Mouse (Mus musculus) spleen, postnatal 4 days (tissue): ENCODE data around the gene Sigirr.
A peak's percentile ranks its signal among the peaks of the same experiment; 100 is the strongest.

ENCODE experiments used
- DNase-seq, 2 experiments: peaks; one replicate each; pipeline ENCODE4 v3.0.0; 2022; ENCODE audit warnings: low spot score in 2 of 2

Gene Sigirr

DNA sequence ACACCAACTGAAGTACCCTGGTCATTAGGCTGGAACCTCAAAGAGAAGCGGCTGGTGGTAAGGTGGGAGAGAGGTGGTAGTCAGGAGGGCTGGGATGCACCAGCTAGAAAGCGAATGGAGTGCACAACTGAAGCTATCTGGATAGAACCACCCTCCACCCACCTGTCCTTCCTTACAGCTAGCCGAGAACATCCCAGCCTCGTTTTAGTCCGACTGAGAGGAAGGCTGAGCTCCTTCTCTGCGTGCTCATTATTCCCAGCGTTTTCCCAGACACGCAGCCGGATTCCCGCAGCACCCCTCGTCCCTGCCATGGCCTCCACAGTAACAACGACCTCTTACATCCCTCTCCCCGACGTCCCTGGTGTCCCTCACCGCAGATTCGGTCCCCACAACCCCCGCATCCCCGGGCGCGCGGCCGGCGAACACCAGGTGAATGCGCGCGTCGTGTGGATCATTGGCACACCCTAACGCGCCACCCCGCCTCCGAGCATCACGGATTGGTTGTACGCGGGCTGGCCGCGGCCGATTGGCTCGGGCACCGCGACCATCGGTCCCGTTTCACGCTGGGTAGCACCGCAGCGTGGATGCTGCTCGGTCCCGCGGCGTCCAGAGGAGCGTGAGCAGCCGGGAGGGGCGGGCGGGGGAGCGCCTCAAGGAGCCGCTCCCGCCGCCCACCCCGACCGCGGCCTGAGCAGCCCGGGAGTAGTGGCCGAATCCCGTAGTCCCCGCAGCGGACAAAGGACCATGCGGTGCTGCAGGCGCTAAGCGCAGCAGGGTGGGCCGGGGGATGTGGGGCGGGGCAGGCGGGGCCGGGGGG is 39.7 kb downstream of the Sigirr start, which contains the start of gene B4galnt4:
Gene B4galnt4, plus strand, starts transcription at position 679 of the 817 bp plus-strand sequence.
- DNase-seq, result peak in 1 of 2 experiments; percentile 46

DNA sequence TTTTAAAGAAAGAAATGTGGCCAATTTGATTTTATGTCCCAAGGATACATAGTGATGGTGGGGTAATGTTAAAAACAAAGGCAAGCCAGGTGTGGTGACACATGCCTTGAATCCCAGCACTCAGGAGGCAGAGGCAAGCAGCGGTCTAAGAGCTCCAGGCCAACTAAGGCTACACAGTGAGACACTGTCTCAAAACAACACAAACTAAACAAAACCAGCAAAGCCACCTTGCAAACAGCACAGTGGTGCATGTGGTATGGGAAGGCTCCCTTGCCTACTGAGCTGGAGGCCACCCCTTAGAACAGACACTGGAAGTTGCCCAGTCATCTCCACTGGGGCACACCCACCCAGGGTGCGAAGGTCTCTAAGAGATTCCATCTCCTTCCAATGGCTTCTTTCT is 40.4 kb downstream of the Sigirr start:
- DNase-seq, result no peak

DNA sequence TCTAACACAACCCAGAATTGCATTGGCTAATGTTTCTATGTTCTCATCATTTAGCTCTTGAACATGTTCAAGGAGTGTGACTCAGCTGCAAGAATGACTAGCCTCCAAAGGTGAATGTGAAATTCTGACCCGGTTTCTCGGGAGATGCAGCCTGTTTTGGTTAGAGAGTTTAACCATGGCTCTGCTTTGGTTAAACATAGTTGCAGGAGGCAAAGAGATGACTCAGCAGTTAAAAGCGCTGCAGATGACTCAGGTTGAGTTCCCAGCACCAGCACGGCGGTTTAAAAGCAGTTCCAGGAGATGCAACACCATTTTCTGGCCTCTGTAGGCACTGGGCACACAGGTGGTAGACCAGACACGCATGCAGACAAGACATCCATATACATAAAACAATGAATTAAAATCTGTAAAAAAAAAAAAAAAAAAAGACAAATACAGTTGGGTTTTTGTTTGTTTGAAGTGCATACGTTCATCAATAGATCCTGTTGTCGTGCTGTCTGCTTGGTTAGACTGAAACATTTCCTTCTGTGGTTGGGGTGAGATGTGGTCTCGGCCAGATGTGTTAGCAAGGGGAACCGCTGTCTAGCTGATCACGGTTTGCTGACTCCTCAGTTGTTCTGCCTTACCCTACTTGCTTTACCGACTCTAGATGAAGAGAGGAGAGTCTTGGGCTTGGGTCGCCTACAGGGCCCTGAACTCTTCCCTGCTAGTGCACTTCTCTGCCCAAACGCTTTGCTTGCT is 41.6 kb downstream of the Sigirr start:
- DNase-seq, result no peak

DNA sequence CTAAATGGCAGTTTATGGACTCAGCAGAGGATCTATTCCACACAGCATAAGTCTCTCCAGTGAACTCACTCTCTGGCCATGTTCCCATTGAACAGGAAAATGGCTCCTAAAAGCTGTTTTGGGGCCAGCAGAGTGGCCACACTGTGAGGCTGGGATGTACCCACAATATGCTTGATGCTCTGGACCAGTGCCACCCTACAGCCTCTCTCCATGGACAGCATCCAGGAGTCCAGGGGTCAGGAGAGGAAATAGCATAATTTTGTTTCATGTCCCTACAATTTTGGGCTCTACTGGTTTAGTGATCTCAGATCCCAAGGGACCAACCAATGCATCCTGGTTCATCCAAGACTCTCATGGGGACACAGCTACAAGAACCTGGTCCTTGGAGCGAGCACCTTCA is 42.8 kb downstream of the Sigirr start:
- no peak for DNase-seq

DNA sequence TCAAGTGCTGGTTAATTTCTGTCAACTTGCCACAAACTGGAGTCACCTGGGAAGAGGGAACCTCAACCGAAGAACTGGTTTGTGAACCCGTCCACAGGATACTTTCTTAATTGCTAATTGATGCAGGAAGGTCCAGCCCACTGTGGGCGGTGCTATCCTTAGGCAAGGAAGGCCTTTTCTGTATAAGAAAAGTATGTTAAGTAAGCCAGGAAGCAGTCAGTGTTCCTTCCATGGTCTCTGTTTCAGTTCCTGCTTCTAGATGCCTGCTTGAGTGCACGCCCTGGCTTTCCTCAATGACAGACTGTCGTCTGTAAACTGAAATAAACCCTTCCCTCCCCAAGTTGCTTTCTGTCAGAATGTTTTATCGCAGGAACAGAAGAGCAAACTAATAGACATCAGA is 43.4 kb downstream of the Sigirr start:
- DNase-seq, result no peak

DNA sequence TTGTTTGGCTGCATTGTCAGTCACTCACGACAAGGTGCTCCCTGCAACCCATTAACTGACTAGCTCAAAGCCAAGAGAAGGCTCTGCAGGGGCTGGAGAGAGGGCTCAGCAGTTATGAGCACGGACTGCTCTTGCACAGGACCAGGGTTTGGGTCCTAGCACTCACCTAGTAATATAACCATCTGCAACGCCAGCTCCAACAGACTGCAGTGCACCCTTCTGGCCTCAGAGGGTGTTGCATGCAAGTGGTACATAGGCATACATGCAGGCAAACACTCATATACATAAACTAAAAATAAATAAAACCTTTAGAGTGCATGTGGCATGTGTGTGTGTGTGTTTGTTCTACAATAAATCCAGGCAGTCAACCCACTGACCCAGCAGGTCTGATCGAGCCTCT is 44.6 kb downstream of the Sigirr start:
- no peak for DNase-seq

DNA sequence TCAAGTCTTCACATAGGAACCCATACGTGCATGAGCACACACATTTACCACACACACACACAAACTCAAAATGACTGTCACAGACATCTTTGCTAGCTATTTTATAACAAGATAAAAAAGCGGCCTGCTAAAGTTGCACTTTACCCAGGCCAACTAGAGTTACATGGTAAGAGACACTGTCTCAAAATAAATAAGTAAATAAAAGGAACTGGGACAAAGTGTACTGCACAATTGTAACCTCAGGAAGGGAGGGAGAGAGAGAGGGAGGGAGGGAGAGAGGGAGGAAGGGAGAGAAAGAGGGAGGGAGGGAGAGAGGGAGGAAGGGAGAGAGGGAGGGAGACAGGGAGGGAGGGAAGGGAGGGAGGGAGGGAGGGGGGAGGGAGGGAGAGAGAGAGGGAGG is 48.0 kb downstream of the Sigirr start:
- DNase-seq, result no peak

DNA sequence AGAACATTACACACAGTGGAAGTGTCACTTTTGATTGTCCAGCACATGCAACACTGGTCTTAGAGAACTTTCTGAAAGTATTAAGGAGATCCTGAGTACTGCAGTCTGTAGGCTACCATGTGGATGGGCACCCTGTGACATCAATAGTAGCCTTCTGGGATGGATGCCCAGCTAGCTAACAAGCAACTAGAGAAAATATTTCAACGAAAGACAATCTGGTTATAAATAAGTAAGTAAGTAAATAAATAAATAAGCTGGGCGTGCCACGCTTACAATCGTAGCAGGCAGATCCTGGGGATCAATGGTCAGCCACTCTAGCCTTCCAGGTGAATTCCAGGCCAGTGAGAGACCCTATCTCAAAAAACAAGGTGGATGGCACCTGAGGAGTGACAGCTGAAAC is 48.4 kb downstream of the Sigirr start:
- no peak for DNase-seq

DNA sequence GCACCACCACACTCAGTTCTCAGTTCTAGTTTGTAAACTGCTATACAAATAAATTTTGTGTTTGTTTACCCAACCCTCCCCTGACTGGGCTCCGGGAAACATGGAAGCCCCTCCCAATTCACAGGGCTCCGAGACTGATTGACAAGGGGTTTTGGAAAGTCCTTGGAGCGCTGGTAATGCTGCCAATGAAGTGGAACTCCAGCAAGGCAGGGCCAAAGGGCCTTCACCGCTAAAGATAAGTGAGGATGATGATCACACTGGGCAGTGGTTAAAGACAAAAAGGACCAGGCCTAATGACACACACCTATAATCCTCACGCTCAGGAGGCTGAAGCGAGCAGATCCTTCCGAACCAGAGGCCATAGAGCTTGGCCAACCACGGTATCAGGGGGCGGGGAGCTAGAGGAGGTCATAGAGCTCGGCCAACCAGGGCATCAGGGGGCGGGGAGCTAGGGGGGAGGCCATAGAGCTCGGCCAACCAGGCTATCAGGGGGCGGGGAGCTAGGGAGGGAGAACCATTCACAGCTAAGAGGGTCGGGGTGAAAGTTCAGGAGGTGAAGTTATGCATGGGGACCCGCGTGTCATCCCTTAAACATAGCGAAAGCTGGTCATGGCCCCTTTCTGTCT is 49.2 kb downstream of the Sigirr start:
- DNase-seq, result no peak

DNA sequence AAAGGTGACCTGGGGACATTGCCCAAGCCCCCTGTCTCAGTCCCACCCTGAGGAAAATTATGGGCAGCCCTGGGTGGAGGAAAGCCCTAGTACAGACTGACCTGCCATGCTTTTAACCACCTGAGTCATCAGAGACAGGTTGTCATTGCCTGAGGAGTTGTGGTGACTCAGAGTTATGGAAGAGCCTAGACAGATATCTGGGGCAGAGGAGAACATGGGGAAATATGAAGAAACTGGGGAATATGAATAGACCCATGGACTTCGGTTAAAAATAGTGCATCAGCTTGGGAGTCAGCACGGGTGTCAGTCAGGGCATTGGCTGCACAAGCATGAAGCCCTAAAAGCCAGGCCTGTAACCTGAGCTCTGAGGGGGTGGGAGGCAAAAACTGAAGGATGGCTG is 51.0 kb downstream of the Sigirr start:
- DNase-seq, result no peak

DNA sequence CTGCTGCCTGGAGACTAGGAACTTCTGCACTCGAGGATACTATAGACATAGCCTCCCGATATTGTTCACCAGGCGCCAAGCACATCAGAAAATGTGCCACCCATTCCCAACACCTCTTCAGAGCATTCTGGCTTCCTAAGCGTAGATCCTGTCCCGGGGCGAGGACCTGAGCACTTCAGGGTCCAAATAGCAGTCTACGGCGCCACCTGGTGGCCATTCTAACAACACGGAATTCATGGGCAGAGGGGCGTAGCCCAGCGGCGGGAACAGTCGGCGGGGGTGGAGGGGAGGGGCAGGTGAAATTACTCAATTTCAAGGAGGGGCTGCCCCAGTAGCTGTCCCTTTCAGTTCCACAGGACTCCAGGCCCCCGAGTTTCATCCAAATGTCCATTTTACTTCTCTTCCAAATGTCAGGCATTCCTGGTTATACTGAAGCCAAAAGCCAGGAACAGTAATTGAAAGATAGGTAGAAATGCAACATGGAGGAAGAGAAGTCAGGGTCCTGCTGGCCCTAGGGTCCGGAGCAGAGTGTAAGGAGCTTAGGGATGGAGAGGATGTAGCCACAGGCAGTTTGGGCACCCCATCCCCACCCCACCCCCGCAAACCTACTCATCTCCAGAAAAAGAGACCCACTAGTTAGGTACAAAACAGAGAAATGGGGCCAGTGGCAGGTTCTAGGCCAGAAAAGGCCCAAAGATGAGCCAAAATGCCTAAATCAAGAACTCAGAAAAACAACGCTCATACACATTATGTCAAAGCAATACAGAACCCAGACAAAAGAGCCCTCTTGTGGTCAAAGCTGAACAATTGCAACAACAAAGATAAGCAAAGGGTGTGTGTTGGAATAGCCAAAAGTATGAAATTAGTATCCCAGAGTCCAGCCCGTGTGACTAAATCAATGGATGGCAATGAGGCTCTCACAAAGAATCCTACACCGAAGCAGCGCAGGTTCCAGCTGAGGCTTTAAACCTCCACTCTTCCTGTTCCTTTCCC is 51.9 kb downstream of the Sigirr start:
- DNase-seq, result peak; percentile 88 to 96

DNA sequence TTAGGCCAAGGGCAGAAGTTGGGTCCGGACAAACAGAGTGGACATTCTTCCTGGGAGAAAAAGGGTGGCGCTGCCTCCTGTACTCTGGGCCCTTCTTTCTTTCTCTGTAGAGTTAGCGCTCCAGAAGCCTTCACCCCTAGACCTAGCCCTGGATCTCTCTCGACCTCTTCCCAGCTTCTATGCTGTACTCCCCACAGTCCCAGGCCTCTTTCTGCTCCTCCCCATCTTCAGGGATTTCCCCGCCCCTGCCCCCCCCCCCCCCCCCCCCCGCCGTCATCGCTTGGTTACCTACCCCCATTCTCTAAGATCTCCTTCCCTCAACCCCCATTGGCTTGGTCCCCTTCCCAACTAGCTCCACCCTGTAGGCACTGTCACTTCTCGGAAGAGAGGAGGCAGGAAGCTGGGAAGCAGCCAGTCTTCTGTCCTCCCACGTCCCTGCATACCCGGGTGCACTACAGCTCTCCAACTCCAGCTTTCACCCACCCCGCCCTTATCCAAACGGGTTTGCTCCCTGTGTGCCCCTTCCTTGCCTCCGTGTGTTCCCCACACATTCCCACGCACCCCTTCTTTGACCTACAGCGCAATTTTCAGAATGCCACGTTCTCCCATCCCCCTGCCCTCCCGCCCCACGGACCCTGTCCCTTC is 52.7 kb downstream of the Sigirr start:
- peak in 1 of 2 experiments; percentile 74 for DNase-seq

DNA sequence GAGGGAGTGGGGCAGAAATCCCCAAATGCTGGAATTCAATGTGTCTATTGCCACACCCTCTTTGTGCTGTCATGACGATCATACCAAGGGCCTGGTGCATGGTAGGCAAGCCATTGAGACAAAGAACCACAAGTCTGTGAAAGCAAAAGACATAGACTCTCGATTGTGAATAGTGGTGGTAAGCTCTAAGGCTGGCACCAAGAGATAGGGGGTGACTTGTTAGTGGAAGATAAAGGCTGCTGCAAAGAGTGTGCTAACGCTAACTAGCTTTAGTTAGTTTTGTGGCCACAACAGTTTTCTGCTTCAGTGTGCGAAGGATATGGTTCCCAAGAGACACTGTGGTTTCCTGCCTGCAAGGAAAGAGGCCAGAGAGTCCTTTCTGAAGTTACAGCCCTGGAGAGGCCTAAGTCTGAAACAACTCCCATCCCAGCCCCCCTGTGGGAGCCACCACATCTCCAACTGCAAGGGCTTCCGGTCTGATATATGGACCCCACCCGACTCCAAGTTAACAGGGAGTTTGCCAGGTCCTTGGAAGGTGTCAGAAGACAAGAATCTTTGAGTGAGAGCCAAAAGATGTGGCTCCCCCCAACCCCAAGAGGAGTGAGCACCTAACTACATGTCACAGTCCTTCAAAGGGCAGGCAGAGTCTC is 53.3 kb downstream of the Sigirr start:
- no peak for DNase-seq

DNA sequence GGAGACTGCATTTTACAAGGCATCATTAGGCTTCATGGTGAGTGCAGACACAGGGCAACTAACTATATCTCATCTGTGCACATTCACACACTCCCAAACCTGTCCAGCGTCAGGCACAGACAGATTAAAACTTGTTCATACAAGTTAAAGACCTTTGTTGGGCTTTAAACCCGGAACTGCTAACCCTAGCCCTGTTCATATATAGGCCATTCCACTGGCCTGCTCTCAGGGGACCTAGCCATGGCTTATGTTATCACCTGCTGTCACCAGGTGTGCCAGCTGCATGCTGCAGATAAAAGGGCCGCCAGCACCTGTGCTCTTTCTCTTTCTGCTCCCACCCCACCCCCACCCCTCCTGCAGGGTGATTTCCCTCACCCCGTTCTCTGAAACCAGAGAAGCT is 57.8 kb downstream of the Sigirr start:
- DNase-seq, result no peak

DNA sequence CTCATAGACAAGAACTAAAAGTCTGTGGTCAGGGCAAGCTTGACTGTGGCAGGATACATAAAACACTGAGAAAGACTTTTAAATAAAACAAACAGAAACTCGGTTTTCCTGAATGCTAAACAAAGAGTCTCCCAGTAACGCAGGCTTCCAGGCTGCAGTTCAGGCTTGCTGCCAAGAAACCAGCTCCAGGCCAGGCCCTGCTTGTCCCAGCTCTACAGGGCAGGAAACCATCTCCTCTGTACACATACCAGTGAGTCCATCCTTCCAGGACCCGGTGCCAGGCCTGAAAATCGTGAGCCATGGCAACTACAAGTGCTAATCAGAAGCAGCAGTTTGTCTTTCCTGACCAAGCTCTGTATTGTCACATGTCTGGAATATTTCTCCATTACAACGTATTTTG is 58.7 kb downstream of the Sigirr start:
- no peak for DNase-seq
